Mouse (Mus musculus) cortical plate, adult 2 months (tissue): ENCODE results near the gene Hoxc6. TPM values are rescaled to one million over a fixed set of nuclear protein-coding genes. Genes with fewer than 3 reads are reported as not detected.

ENCODE experiments used
- H3K27ac ChIP-seq: fragments of 200-500 bp; 2 replicates; pipeline ENCODE4 v1.5.1; 2012; ENCODE audit warnings: low read length, control low read depth, inconsistent platforms; ENCODE audit not compliant: insufficient read depth
- H3K4me1 ChIP-seq: fragments of 200-500 bp; 2 replicates; pipeline ENCODE4 v1.6.1; 2011; ENCODE audit warnings: low read length; ENCODE audit not compliant: control insufficient read depth, insufficient read depth
- H3K4me3 ChIP-seq: fragments of 200-500 bp; 2 replicates; pipeline ENCODE4 v1.5.1; 2011; ENCODE audit warnings: mild to moderate bottlenecking, low read length, control low read depth; ENCODE audit not compliant: insufficient read depth
- CTCF ChIP-seq: fragments of 200-500 bp; IDR thresholded peaks from 2 replicates; pipeline ENCODE4 v1.5.1; 2011; ENCODE audit warnings: mild to moderate bottlenecking, control low read depth, low read length; ENCODE audit not compliant: insufficient read depth; ENCODE audit errors: extremely low read depth
- POLR2A ChIP-seq: fragments of 200-500 bp; IDR thresholded peaks from 2 replicates; pipeline ENCODE4 v1.6.1; 2011; ENCODE audit warnings: mild to moderate bottlenecking, low read length, control low read depth; ENCODE audit not compliant: insufficient read depth; ENCODE audit errors: extremely low read depth
- polyA plus RNA-seq: library from polyadenylated mRNA; depleted of rRNA; stranded (reverse); fragments of >200 nt; gene quantifications from 2 replicates; pipeline ENCODE4 v1.2.3, GENCODE M21; 2012

Gene Hoxc6
- polyA plus RNA-seq, 1 experiment, result not detected

- Histone ChIP-seq H3K4me1 (no peaks in the 10 kb centered on the region), H3K27ac (no peak overlapping the region), H3K4me3 (0 out of 2 replicates have a peak overlapping the region, but pooled peaks have one; percentile 13)
- no peak for TF ChIP-seq CTCF
- TF ChIP-seq POLR2A, result no peak
Measured at GRCm38 (mm10) chr15:102999183-102999831, 1.2 kb downstream of the Hoxc6 start.

GRCm38 (mm10) chr15:102999955-103000354 is 1.9 kb downstream of the Hoxc6 start:
- no peaks in the 10 kb centered on the region for H3K4me1 ChIP-seq
- H3K4me3 ChIP-seq, result no peak overlapping the region
- TF ChIP-seq CTCF, result no peak
- no peak for TF ChIP-seq POLR2A
- H3K27ac ChIP-seq, result no peak overlapping the region

- H3K4me3 ChIP-seq, result no peak overlapping the region
- TF ChIP-seq CTCF, result no peak
- TF ChIP-seq POLR2A, result no peak
Measured at GRCm38 (mm10) chr15:103000501-103000901, 2.4 kb downstream of the Hoxc6 start.

GRCm38 (mm10) chr15:103001370-103001769 is 3.3 kb downstream of the Hoxc6 start:
- TF ChIP-seq CTCF (no peak), POLR2A (no peak)
- Histone ChIP-seq H3K4me1 (no peaks in the 10 kb centered on the region), H3K27ac (no peak overlapping the region), H3K4me3 (no peak overlapping the region)

More at GRCm38 (mm10) chr15:103000501-103000901, 2.4 kb downstream of the Hoxc6 start:
- Histone ChIP-seq H3K4me1 (no peaks in the 10 kb centered on the region), H3K27ac (no peak overlapping the region)

- TF ChIP-seq POLR2A (no peak), CTCF (no peak)
Measured at GRCm38 (mm10) chr15:103002156-103002555, 4.1 kb downstream of the Hoxc6 start.

GRCm38 (mm10) chr15:103002821-103003448 is 4.9 kb downstream of the Hoxc6 start:
- Histone ChIP-seq H3K27ac (no peak overlapping the region), H3K4me3 (no peak overlapping the region), H3K4me1 (no peaks in the 10 kb centered on the region)
- no peak for TF ChIP-seq POLR2A
- TF ChIP-seq CTCF, result no peak

More at GRCm38 (mm10) chr15:103002156-103002555, 4.1 kb downstream of the Hoxc6 start:
- Histone ChIP-seq H3K4me3 (no peak overlapping the region), H3K27ac (no peak overlapping the region), H3K4me1 (no peaks in the 10 kb centered on the region)

- no peak for TF ChIP-seq POLR2A
- no peak for TF ChIP-seq CTCF
- Histone ChIP-seq H3K4me3 (no peak overlapping the region), H3K27ac (no peak overlapping the region), H3K4me1 (no peaks in the 10 kb centered on the region)
Measured at GRCm38 (mm10) chr15:103005308-103005707, 7.3 kb downstream of the Hoxc6 start.

GRCm38 (mm10) chr15:103005797-103006196 is 7.7 kb downstream of the Hoxc6 start:
- H3K4me1 ChIP-seq, result no peaks in the 10 kb centered on the region
- H3K27ac ChIP-seq, result no peak overlapping the region
- no peak overlapping the region for H3K4me3 ChIP-seq
- no peak for TF ChIP-seq CTCF
- no peak for TF ChIP-seq POLR2A

- Histone ChIP-seq H3K4me3 (no peak overlapping the region), H3K27ac (no peak overlapping the region), H3K4me1 (no peaks in the 10 kb centered on the region)
- TF ChIP-seq POLR2A, result no peak
- no peak for TF ChIP-seq CTCF
Measured at GRCm38 (mm10) chr15:103006326-103006725, 8.3 kb downstream of the Hoxc6 start.

- Histone ChIP-seq H3K27ac (no peak overlapping the region), H3K4me3 (no peak overlapping the region), H3K4me1 (no peaks in the 10 kb centered on the region)
- TF ChIP-seq POLR2A (no peak), CTCF (no peak)
Measured at GRCm38 (mm10) chr15:103009265-103010111, 11.4 kb downstream of the Hoxc6 start.
